Mouse (Mus musculus) stomach, postnatal 0 days (tissue): ENCODE data around the gene Minos1.

ENCODE experiments used
- CTCF ChIP-seq: IDR thresholded peaks from 2 replicates; pipeline ENCODE4 v1.5.1; 2016; ENCODE audit warnings: antibody characterized with exemption, low read depth, mild to moderate bottlenecking, moderate library complexity
- EP300 ChIP-seq: optimal IDR thresholded peaks from 2 replicates; pipeline ENCODE3; 2016; ENCODE audit warnings: antibody characterized with exemption

- TF ChIP-seq CTCF (no peak), EP300 (no peak)
These were observed 72.9 kb downstream of the Minos1 start for GRCm38 (mm10) chr4:139058029-139058428.
